Mouse (Mus musculus) c-Kit-negative CD71-positive TER-119-positive erythroid progenitor cells, embryonic 14.5 days (primary cell): ENCODE measurements at regions not wholly inside any gene's neighbourhood (a gene's known extent, or its start where the extent isn't known, plus 50 kb on each side); places are given as distances from the start of the nearest gene placed in this dataset.
"Not testable (repeated sequence)": the region's sequence is repeated elsewhere in the genome, so short reads cannot be mapped to it uniquely, and the experiment has no call there.

Source experiments
- DNase-seq: peaks from one replicate; pipeline ENCODE4 v3.0.0-alpha.2; 2013; ENCODE audit warnings: low read depth, low spot score

DNA sequence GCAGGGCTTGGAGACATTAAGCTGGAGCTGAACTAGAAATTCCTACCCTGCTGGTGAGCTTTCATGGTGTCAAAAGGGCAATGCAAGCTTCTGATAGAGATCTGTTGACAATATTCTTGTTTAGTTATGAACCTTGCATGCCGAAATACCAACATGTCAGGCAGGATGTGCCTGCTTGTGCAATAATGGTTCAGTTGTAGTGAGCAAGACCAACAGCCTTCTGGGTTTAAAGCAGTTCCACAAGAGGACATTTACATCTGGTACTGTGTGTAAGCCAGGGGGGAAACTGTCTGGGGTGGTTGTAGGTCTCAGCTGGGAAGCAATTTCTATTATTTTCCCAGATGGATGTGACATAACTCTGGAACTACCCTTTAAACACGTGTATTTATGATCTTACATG, 987.6 kb upstream of the Gm38303 start:
- no peak for DNase-seq

DNA sequence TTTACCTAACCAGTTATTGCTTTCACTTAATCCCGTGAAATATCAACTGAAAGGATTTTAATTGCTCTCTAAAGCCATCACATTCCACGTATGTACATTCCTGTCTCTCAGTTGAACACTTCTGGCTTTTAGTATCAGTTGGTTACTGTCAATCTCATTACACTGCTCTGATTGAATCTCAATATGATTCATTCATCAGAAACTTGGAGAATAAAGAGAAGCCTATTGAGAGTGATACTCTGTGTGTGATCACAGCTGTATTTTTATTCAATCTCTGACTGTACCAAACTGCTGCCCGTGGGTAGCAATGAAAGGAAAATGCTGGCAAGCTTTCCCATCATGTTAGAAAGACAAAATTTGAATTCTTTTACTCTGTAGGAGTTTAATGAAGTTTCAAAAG, 957.5 kb upstream of the Gm38303 start:
- no peak for DNase-seq

DNA sequence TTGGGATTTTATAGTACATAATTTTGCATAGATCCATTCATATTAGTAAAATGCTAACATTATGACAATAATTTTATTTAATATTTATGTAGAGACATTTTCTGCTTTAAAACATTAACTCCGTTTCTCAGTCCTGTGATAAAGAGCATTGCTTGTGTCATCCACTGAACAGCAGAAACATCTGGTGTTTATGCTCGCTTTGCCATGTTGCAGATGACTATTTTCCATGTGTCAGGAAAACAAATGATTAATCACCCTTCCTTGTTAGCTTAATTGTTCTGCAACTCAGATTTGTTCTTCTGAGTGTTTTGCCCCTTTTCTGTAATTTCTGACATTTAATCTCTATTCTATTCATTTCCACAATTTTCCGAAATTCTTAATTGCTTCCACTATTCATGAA, 925.6 kb upstream of the Gm38303 start:
- no peak for DNase-seq

- no peak for DNase-seq
Observed at GRCm38 (mm10) chr3:11213996-11214395, 878.5 kb upstream of the Gm38303 start.

GRCm38 (mm10) chr3:11212921-11213648, 877.6 kb upstream of the Gm38303 start:
- not testable (repeated sequence) for DNase-seq

DNA sequence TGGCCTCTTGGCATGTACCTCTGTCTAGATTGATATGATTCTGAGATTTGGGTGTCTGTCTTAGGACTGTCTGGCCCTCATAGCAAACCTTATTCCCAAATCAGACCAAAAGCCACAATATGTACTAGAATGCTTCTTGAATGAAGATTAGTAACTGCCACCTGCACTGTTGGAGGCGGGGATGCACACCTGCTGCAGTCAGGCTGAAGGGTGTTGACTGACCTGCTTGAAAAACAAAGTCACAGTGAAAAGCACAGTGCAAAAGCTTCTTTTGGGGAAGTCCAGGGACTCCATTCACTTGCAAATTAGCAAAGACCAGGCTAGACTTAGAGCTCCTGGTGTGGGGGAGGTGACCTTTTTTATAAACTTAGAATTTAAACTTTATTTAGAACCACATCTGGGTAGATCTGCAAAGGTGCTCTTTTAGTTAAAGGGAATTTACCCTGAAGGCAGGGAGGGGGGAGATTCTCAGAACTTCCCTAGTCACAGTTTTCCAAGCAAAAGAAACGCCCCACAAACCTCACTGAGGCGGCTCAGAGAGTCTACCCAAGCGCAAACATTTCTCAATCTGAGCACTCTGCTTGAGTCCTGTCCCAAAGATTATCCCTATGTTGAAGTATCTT, 876.9 kb upstream of the Gm38303 start:
- not testable (repeated sequence) for DNase-seq

DNA sequence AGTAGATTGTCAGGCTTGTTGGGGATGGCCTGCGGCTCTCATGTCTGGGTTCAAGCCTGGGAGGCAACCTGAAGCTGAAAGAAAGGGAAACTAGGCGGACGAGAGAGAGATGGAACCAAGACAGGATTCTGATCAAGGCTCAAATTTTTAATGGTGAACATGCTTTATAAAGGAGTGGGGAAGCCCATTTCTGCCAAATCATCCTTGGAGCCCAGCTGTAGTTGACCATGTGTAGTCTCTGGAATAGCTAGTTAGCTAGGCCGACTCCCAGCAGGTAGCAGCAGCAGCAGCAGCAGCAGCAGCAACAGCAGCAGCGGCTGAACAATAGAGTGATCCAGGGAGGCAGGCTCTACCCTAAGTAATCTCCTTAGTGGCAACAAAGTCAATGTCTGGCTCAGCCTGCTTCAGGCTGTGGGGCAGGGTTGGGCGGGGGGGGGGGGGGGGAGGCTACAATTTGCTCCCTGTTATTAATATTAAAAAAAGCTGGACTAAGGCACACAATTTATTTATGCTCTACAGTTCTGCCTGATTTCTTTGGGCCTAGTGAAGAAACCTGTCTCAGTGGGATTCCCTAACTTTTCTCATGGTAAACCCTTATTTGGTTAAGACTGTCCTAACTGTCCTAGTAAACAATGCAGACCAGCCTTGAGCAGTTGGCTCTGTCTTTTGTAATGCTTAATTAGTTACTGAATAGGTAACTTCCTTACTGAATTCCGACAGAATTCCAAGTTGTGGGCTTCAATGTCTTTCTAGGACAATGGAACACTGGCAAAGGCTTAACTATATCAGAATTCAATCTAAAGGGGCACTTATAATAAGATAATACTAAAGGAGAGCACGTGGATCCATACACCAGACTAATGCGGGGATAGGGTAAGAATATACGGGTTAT, 875.7 kb upstream of the Gm38303 start:
- not testable (repeated sequence) for DNase-seq

GRCm38 (mm10) chr3:11174002-11174401, 838.5 kb upstream of the Gm38303 start:
- peak; percentile 13 for DNase-seq

GRCm38 (mm10) chr3:11155350-11155749, 819.9 kb upstream of the Gm38303 start:
- DNase-seq, result no peak
